Mouse (Mus musculus): ENCODE measurements around the gene 9130230L23Rik.

GRCm38 (mm10) chr5:66034375-66035195 lies 30.5 kb upstream of the 9130230L23Rik start:
- TF ChIP-seq CTCF (IDR thresholded peaks at IDR 0.05; ENCODE audit: borderline replicate concordance, extremely low read depth, insufficient read depth, insufficient read length) (no peak), POLR2A (IDR thresholded peaks at IDR 0.05; ENCODE audit: borderline replicate concordance, extremely low read depth, insufficient read depth, insufficient read length, poor library complexity, severe bottlenecking) (no peak)
